Mouse (Mus musculus): Measurements from ENCODE around the gene Oaf. TPM values are rescaled to one million over a fixed set of nuclear protein-coding genes. Genes with fewer than 3 reads are reported as not detected.

The Oaf gene
- polyA plus RNA-seq, 1 experiment from 2014 or later: 67.3 TPM

DNA sequence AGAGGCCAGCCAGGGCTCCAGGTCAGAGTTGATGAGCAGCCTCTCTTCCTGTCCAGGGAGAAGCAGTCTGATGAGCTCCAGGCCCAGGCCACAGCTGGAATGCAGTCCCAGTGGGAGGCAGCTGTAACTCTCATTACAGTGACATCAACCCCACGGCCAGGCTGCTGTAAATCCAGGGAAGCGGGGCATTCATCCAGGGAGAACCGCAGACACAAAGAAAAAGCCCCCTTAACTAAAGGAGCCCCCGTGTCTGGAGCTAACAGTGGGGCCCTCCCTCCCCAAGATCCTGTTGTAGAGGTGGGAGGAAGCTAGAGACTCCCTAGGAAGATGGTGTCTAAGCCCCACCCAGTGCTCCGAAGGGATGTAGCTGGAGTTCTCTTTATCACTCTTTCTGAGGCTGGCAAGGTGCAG lies 13.6 kb upstream of the Oaf start:
- Histone ChIP-seq H3K4me2 (ENCODE audit: low read depth) (no peak overlapping the region), H3K4me1 (ENCODE audit: control insufficient read depth, insufficient read depth, low read length) (peaks cover 7% of the 10 kb centered on the region; the same call in 1 of the 2 replicates), H3K27me3 (ENCODE audit: control insufficient read depth, insufficient read depth, low read length) (no peaks in the 10 kb centered on the region), H3K4me3 (ENCODE audit: low read depth, low read length) (no peak overlapping the region), H3K9me3 (ENCODE audit: control insufficient read depth, low read length) (no peaks in the 10 kb centered on the region), H3K27ac (ENCODE audit: low read depth, low read length) (peak overlapping the region; percentile 81), H3K9ac (ENCODE audit: low read length) (peak overlapping the region; percentile 39; the same call in 1 of the 2 replicates), H3K36me3 (ENCODE audit: control insufficient read depth, insufficient read depth, low read length) (no peaks in the 10 kb centered on the region)
- no peak for ATAC-seq (ENCODE audit: insufficient read depth, low FRiP score, low TSS enrichment)
- 4% methylated on average over 5 of the region's 5 CpGs for WGBS
- DNase-seq (ENCODE audit: low spot score): peak; percentile 65

DNA sequence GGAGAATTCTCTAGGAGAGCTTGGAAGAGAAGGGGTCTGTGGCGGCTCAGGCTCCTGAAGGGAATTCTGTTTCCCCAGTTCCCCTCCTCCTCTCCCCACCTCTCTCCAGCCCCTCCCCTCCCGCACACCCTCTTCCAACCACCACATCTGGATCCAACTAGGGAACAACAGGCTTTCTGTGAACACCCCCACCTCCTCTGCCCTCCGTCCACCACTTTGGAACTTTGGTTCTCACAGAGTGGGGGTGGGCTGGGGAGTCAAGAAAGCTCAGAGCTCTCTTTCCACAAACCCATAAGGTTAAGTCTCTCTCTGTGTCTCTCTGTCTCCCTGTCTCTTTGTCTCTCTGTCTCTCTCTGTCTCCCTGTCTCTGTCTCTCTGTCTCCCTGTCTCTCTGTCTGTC lies 13.1 kb upstream of the Oaf start:
- H3K4me2 ChIP-seq (ENCODE audit: low read depth): no peak overlapping the region
- H3K36me3 ChIP-seq (ENCODE audit: control insufficient read depth, insufficient read depth, low read length): no peaks in the 10 kb centered on the region
- H3K4me3 ChIP-seq (ENCODE audit: low read depth, low read length): no peak overlapping the region
- H3K9ac ChIP-seq (ENCODE audit: low read length): peak overlapping the region; percentile 39; the same call in 1 of the 2 replicates
- WGBS: 25% methylated on average over 3 of the region's 3 CpGs
- no peaks in the 10 kb centered on the region for H3K9me3 ChIP-seq (ENCODE audit: control insufficient read depth, low read length)
- H3K27ac ChIP-seq (ENCODE audit: low read depth, low read length): peak overlapping the region; percentile 81
- DNase-seq (ENCODE audit: low spot score): peak; percentile 71
- ATAC-seq (ENCODE audit: insufficient read depth, low FRiP score, low TSS enrichment): no peak
- no peaks in the 10 kb centered on the region for H3K27me3 ChIP-seq (ENCODE audit: control insufficient read depth, insufficient read depth, low read length)
- peaks cover 7% of the 10 kb centered on the region; the same call in 1 of the 2 replicates for H3K4me1 ChIP-seq (ENCODE audit: control insufficient read depth, insufficient read depth, low read length)

DNA sequence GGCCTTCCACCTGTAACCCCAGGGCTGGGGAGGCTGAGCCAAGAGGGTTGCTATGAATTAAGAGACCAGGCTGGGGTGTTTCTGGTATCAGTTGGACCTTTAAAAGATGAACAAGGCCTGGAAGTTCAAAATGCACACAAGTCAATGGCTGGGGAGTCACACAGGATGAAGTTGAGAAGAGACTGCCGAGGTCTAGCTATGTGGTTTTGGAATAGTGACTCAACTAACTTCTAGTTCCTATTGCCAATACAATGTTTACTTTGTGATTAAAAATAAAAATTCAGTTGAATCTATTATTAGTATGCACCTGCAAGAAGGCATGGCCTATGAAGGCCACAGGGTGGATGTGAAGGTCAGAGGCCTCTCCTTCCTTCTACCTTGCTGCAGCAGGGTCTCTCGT lies 12.1 kb upstream of the Oaf start:
- no peak overlapping the region for H3K4me2 ChIP-seq (ENCODE audit: low read depth)
- H3K36me3 ChIP-seq (ENCODE audit: control insufficient read depth, insufficient read depth, low read length): no peaks in the 10 kb centered on the region
- H3K27ac ChIP-seq (ENCODE audit: low read depth, low read length): no peak overlapping the region
- DNase-seq (ENCODE audit: low spot score): no peak
- H3K27me3 ChIP-seq (ENCODE audit: control insufficient read depth, insufficient read depth, low read length): no peaks in the 10 kb centered on the region
- no peaks in the 10 kb centered on the region for H3K9me3 ChIP-seq (ENCODE audit: control insufficient read depth, low read length)
- H3K4me3 ChIP-seq (ENCODE audit: low read depth, low read length): no peak overlapping the region
- no peak for ATAC-seq (ENCODE audit: insufficient read depth, low FRiP score, low TSS enrichment)
- 81% methylated on average over 2 of the region's 2 CpGs for WGBS
- H3K9ac ChIP-seq (ENCODE audit: low read length): no peak overlapping the region
- peaks cover 7% of the 10 kb centered on the region; the same call in 1 of the 2 replicates for H3K4me1 ChIP-seq (ENCODE audit: control insufficient read depth, insufficient read depth, low read length)

DNA sequence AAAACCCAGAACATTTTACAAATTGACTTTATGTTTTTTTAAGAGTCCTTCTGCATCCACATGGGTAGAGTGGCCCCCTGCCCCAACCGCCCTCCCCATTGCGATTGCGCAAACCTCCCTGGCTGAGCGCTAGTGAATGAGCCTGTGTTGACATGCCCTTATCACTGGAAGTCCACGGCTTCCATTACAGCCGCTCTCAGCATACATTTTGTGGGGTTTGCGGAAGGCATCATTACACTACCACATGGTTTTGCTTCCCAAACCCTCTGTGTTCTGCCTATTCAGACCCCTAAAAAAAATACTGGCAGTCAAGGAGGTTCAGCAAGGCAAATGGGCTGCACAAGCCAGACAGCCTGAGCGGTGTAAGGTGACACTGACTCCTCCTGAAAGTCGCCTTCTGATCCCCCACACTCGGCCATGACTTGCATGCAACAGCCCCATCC lies 7.0 kb upstream of the Oaf start:
- no peaks in the 10 kb centered on the region for H3K36me3 ChIP-seq (ENCODE audit: control insufficient read depth, insufficient read depth, low read length)
- H3K9me3 ChIP-seq (ENCODE audit: control insufficient read depth, low read length): no peaks in the 10 kb centered on the region
- no peak overlapping the region for H3K4me3 ChIP-seq (ENCODE audit: low read depth, low read length)
- no peak overlapping the region for H3K9ac ChIP-seq (ENCODE audit: low read length)
- no peak for DNase-seq (ENCODE audit: low spot score)
- H3K4me1 ChIP-seq (ENCODE audit: control insufficient read depth, insufficient read depth, low read length): no peaks in the 10 kb centered on the region
- no peak for ATAC-seq (ENCODE audit: insufficient read depth, low FRiP score, low TSS enrichment)
- WGBS: 42% methylated on average over 10 of the region's 10 CpGs
- no peak overlapping the region for H3K4me2 ChIP-seq (ENCODE audit: low read depth)
- H3K27ac ChIP-seq (ENCODE audit: low read depth, low read length): no peak overlapping the region
- H3K27me3 ChIP-seq (ENCODE audit: control insufficient read depth, insufficient read depth, low read length): no peaks in the 10 kb centered on the region

DNA sequence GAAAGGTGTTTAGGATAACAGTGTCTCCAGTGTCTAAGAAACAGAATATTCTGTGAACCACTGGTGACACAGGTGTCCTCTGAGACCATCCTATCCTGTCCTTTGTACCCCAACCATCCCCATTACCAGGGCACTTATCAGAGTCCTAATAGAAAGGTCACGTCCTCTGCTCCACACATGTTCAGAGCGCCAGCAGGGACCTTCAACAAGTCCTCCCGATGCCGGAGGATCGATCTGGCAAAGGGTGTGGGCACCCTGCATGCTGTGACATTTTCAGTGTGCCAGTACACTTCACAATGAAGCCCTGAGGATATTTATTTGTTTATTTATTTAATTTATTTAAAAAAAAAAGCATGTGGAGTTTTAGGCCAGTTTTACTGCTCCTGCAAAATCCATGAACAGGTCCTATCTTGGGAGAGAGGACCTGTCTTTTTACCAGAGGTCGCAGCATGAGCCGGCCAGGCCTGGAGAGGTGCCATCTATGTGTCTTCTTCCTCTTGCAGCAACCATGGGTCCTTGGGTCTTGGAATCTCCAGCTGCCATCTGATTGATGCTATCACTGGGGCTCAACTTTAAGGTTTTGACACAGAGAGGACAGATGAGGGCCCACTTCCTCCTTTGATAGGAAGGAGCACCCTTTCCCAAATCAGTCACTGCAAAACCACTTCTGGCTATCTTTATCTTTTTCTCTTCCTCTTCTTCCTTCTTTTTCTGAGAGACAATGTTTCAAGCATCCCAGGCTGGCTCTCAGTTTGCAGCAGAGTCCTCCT lies 6.3 kb upstream of the Oaf start:
- Histone ChIP-seq H3K4me2 (ENCODE audit: low read depth) (no peak overlapping the region), H3K9me3 (ENCODE audit: control insufficient read depth, low read length) (no peaks in the 10 kb centered on the region), H3K36me3 (ENCODE audit: control insufficient read depth, insufficient read depth, low read length) (no peaks in the 10 kb centered on the region), H3K27me3 (ENCODE audit: control insufficient read depth, insufficient read depth, low read length) (no peaks in the 10 kb centered on the region), H3K9ac (ENCODE audit: low read length) (no peak overlapping the region), H3K4me1 (ENCODE audit: control insufficient read depth, insufficient read depth, low read length) (no peaks in the 10 kb centered on the region), H3K4me3 (ENCODE audit: low read depth, low read length) (no peak overlapping the region), H3K27ac (ENCODE audit: low read depth, low read length) (no peak overlapping the region)
- DNase-seq (ENCODE audit: low spot score) (no peak), ATAC-seq (ENCODE audit: insufficient read depth, low FRiP score, low TSS enrichment) (no peak)
- 91% methylated on average over 7 of the region's 7 CpGs for WGBS

DNA sequence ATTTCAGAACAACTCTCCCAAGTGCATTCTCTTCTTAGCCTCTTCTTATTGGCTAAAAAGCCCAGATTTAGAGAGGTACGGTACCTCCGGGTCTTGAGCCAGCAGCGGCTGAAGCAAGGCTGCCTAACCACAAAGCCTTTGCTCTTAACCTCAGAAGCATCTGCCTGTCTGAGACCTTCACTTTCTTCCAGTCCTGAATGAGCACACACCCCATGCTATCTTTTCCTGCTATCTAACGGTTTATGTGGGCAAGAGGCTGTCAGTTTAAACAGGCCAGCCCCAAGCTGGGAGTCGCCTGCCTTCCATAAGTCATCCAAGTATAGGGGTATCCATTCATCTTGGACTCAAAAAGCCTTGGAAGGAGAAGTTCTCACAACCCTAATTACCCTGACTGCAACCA lies 2.7 kb upstream of the Oaf start:
- no peak overlapping the region for H3K27ac ChIP-seq (ENCODE audit: low read depth, low read length)
- ATAC-seq (ENCODE audit: insufficient read depth, low FRiP score, low TSS enrichment) (no peak), DNase-seq (ENCODE audit: low spot score) (no peak)
- peaks cover 9% of the 10 kb centered on the region for H3K4me1 ChIP-seq (ENCODE audit: control insufficient read depth, insufficient read depth, low read length)
- H3K27me3 ChIP-seq (ENCODE audit: control insufficient read depth, insufficient read depth, low read length): peaks cover 9% of the 10 kb centered on the region
- no peak overlapping the region for H3K4me3 ChIP-seq (ENCODE audit: low read depth, low read length)
- WGBS: 83% methylated on average over 5 of the region's 5 CpGs
- H3K9me3 ChIP-seq (ENCODE audit: control insufficient read depth, low read length): no peaks in the 10 kb centered on the region
- no peak overlapping the region for H3K4me2 ChIP-seq (ENCODE audit: low read depth)
- no peaks in the 10 kb centered on the region for H3K36me3 ChIP-seq (ENCODE audit: control insufficient read depth, insufficient read depth, low read length)
- H3K9ac ChIP-seq (ENCODE audit: low read length): no peak overlapping the region

DNA sequence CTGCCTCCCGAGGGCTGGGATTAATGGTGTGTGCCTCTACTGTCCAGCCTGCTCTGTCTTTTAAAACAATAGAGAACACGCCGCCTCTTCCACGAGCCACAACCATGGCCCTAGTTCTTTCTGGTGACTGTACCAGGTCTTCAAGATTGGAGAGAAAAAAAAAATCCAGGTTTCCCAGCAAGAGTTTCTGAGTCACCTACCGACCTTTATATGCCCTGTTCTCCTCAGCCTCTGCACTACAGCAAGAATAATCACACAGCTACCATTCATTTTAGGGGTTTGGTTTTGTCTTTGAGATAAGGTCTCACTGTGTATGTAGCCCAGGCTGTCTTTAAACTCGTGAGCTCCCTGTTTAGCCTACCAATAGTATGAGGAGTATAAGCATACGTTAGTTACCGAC lies 2.3 kb upstream of the Oaf start:
- WGBS: 86% methylated on average over 8 of the region's 8 CpGs
- DNase-seq (ENCODE audit: low spot score): no peak

DNA sequence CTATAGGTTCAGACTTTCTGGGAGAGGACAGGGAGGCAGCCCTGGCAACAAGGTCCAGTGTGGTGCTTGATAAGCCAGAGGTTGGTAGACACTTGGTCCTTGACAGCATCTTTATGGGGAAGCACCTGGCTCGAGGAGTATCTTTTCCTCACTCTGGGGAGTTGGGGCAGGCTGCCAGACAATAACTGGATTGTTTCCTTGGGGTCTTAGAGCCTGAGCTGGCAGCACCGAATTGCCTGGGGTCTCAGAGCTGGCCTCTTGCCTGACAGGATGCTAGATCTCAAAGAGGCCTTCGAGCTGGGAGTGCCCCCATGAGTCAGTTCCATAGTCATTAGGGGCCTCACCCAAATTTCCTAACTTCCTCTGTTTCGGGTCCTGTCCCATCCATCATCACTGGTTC lies 1.6 kb upstream of the Oaf start:
- H3K36me3 ChIP-seq (ENCODE audit: control insufficient read depth, insufficient read depth, low read length): no peaks in the 10 kb centered on the region
- H3K9me3 ChIP-seq (ENCODE audit: control insufficient read depth, low read length): no peaks in the 10 kb centered on the region
- H3K4me1 ChIP-seq (ENCODE audit: control insufficient read depth, insufficient read depth, low read length): peaks cover 11% of the 10 kb centered on the region
- 49% methylated on average over 4 of the region's 4 CpGs for WGBS
- H3K4me2 ChIP-seq (ENCODE audit: low read depth): no peak overlapping the region
- no peak overlapping the region for H3K27ac ChIP-seq (ENCODE audit: low read depth, low read length)
- DNase-seq (ENCODE audit: low spot score) (no peak), ATAC-seq (ENCODE audit: insufficient read depth, low FRiP score, low TSS enrichment) (no peak)
- H3K9ac ChIP-seq (ENCODE audit: low read length): no peak overlapping the region
- H3K4me3 ChIP-seq (ENCODE audit: low read depth, low read length): no peak overlapping the region
- H3K27me3 ChIP-seq (ENCODE audit: control insufficient read depth, insufficient read depth, low read length): peaks cover 9% of the 10 kb centered on the region

More for the DNA sequence above, 2.3 kb upstream of the Oaf start:
- Histone ChIP-seq H3K27ac (ENCODE audit: low read depth, low read length) (no peak overlapping the region), H3K9ac (ENCODE audit: low read length) (no peak overlapping the region), H3K4me2 (ENCODE audit: low read depth) (no peak overlapping the region), H3K4me3 (ENCODE audit: low read depth, low read length) (no peak overlapping the region), H3K36me3 (ENCODE audit: control insufficient read depth, insufficient read depth, low read length) (no peaks in the 10 kb centered on the region), H3K9me3 (ENCODE audit: control insufficient read depth, low read length) (no peaks in the 10 kb centered on the region), H3K4me1 (ENCODE audit: control insufficient read depth, insufficient read depth, low read length) (peaks cover 11% of the 10 kb centered on the region), H3K27me3 (ENCODE audit: control insufficient read depth, insufficient read depth, low read length) (peaks cover 9% of the 10 kb centered on the region)
- no peak for ATAC-seq (ENCODE audit: insufficient read depth, low FRiP score, low TSS enrichment)

DNA sequence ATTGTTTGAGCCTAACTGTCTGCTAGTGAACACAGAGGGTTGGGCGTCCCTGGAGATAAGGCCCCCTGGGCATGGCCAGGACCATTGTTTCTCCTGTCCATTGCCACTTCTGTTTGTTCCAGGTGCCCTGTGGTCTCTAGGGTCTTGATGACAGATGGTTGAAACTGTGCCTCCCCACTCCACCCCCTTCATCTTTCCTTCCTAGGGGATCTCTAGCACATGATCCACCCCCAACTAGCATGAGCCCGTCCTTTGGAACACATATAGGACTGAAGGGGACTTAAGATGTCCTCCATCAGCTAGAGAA lies 836 bp upstream of the Oaf start:
- DNase-seq (ENCODE audit: low spot score): no peak
- H3K27ac ChIP-seq (ENCODE audit: low read depth, low read length): peak overlapping the region; percentile 65
- peaks cover 9% of the 10 kb centered on the region for H3K27me3 ChIP-seq (ENCODE audit: control insufficient read depth, insufficient read depth, low read length)
- 34% methylated on average over 2 of the region's 2 CpGs for WGBS
- ATAC-seq (ENCODE audit: insufficient read depth, low FRiP score, low TSS enrichment): no peak
- no peak overlapping the region for H3K4me3 ChIP-seq (ENCODE audit: low read depth, low read length)
- H3K36me3 ChIP-seq (ENCODE audit: control insufficient read depth, insufficient read depth, low read length): no peaks in the 10 kb centered on the region
- H3K9me3 ChIP-seq (ENCODE audit: control insufficient read depth, low read length): no peaks in the 10 kb centered on the region
- H3K4me2 ChIP-seq (ENCODE audit: low read depth): no peak overlapping the region; the same call in 1 of the 2 replicates
- peaks cover 11% of the 10 kb centered on the region for H3K4me1 ChIP-seq (ENCODE audit: control insufficient read depth, insufficient read depth, low read length)
- H3K9ac ChIP-seq (ENCODE audit: low read length): no peak overlapping the region; the same call in 1 of the 2 replicates

Data from neural tube, embryonic 11.5 days (tissue).